Mouse (Mus musculus) lung, postnatal 0 days (tissue): ENCODE measurements at regions not wholly inside any gene's neighbourhood (a gene's known extent, or its start where the extent isn't known, plus 50 kb on each side); places are given as distances from the start of the nearest gene placed in this dataset.

ENCODE experiments used
- CTCF ChIP-seq: IDR thresholded peaks from 2 replicates; pipeline ENCODE4 v1.5.1; 2016; ENCODE audit warnings: antibody characterized with exemption, mild to moderate bottlenecking
- EP300 ChIP-seq: IDR thresholded peaks from 2 replicates; pipeline ENCODE4 v1.6.1; 2016; ENCODE audit warnings: antibody characterized with exemption, mild to moderate bottlenecking, control low read depth

GRCm38 (mm10) chr5:128550736-128551135 is 49.9 kb upstream of the Fzd10 start:
- TF ChIP-seq EP300, result no peak
- no peak for TF ChIP-seq CTCF
